Mouse (Mus musculus) right cerebral cortex, postnatal 4 days (tissue): ENCODE measurements at regions not wholly inside any gene's neighbourhood (a gene's known extent, or its start where the extent isn't known, plus 50 kb on each side); places are given as distances from the start of the nearest gene placed in this dataset.

Experiments
- DNase-seq: peaks from one replicate; pipeline ENCODE4 v3.0.0-alpha.2; 2022

DNA sequence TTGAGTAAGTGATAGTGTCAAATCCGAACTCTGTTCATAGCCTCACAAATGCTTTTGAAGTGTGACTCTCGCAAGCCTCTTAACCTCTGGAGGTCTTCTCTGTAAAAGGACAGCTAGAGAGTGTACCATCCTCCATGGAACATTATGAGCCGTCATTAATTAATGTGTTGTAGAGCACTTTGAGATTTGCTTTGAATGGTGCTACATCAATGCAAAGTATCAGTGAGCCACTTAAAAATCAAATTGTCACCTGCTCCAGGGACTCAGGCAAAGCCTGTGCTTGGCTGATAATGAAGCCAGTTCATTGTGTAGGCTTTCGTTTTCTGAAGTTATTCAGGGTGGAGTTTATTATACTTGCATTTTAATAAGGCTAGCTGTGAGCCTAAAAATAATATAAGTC lies 801.8 kb upstream of the B3galt2 start:
- DNase-seq, result no peak

DNA sequence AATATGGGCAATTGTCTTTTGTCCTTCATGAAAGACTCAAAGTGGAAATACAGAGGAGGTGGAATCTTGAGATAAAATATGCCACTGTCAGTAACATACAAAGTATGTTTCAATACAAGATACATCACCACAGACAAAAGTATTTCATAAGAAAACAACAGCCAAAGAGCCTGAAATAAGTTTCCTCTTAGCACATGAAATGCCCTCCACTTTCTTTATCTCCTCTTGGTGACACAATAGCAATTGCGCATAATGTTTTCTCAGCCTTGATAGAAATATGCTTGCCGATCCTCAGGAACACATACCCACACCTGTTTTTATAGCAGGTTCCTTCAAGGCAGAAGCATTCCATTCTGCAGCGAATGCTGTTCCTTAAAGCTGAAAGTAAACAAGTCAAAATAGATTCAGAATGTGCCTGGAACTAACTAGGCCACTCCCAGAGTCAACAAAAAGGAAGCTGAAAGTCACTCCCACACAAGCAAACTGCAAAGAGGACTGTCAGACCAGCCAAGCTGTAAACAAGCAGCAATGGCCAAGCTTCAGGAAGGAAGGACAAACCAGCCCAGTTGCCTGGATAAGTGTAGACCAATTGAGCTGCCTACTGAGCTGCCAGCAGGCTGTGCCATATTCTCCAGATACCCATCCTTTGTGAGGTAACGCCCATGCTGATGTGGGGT lies 773.3 kb upstream of the B3galt2 start:
- DNase-seq, result no peak

DNA sequence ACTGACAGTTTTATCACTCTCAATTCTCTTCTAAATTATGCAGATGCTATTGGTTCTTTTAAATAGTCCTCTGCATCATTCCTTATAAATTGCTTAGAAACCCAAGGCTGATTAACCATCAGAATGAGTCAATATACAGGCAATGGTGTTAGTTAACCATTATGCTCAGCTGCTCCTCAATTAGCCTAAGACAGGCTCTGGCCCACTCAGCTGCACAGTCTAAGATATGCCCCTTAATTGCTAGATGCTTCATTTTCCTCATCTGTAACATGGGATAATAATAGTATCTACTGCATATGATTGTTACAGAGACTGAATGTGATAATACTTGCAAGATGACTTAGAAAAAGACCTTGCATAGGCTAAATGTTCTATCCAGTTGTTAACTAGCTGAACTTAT lies 748.6 kb upstream of the B3galt2 start:
- no peak for DNase-seq

- DNase-seq, result no peak
Measured at GRCm38 (mm10) chr1:142893156-142893555, 747.3 kb upstream of the B3galt2 start.

DNA sequence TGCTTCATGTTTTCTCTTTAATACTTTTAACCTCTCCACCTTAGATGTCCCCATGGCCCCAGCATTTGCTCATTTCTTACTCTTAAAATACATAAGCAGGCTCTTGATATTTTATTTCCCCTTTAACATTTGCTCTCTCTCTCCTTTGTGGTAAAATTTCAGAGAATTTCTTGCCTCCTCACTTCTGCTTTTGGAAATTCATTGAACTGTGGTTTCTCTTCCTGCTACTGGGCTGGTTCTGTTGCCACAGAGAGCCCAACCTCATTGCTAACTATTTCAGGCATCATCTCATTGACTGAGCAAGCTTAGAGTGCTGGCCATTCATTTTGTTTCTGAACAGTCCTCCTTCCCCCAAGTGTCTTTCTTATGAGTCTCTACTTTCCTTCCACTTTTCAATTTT lies 746.3 kb upstream of the B3galt2 start:
- no peak for DNase-seq

GRCm38 (mm10) chr1:142895081-142895480 lies 745.4 kb upstream of the B3galt2 start:
- DNase-seq, result no peak

DNA sequence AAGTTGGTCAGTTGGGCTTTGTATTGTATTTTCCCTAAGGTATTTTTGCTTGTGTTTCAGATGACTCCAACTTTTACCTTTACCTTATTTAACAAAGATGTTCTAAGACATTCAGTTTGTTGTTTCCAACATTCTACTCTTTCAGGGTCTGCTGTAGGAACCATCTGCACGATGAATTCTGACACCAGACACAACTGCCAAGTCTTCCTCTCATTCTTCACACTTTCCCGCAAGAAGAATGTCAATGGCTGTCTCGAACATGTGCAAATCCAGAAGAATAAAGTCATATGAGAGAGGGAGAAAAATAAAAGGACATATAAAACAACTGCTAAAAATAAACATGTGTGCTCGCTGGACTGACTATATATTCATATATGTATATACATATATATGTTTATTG lies 730.6 kb upstream of the B3galt2 start:
- no peak for DNase-seq

DNA sequence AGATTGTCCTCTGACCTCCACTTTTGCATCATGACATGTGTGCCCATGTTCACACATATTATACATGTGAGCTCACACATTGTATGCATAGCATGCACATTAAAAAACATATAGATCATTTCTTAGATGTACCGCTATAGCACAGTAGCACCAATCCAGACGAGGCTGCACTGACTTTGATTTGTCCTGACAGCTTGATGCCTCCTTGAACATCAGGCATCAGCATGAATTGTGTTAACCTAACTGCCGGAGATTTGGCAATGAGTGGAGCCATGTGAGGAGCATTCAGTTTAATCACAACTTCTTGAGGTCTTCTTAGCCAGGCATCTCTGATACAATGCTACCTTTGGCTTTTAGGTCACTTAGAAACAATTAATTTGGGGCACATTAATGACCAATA lies 683.8 kb upstream of the B3galt2 start:
- no peak for DNase-seq

GRCm38 (mm10) chr1:142971475-142971874 lies 669.0 kb upstream of the B3galt2 start:
- no peak for DNase-seq

GRCm38 (mm10) chr1:142973387-142973786 lies 667.1 kb upstream of the B3galt2 start:
- DNase-seq, result no peak

- DNase-seq, result no peak
Measured at GRCm38 (mm10) chr1:142982994-142983393, 657.5 kb upstream of the B3galt2 start.

GRCm38 (mm10) chr1:142983641-142984040 lies 656.8 kb upstream of the B3galt2 start:
- no peak for DNase-seq

- DNase-seq, result peak; percentile 45
Measured at GRCm38 (mm10) chr1:142985516-142985915, 654.9 kb upstream of the B3galt2 start.

DNA sequence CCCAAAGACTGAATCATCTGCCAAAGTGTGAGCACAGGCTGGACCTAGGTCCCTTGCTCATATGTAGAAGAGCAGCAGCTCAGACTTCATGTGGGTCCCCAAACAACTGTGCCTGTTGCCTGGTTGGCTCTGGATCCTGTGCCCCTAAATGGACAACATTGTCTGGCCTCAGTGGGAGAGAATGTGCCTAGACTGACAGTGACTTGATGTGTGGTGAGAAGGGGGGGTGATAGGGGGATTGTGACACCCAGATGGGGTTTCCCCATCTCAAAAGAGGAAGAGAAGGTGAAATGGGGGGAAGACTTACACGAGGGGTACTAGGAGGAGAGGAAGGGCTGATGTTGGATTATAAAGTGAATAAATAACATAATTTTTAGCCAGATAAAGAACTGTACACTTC lies 640.2 kb upstream of the B3galt2 start:
- no peak for DNase-seq

DNA sequence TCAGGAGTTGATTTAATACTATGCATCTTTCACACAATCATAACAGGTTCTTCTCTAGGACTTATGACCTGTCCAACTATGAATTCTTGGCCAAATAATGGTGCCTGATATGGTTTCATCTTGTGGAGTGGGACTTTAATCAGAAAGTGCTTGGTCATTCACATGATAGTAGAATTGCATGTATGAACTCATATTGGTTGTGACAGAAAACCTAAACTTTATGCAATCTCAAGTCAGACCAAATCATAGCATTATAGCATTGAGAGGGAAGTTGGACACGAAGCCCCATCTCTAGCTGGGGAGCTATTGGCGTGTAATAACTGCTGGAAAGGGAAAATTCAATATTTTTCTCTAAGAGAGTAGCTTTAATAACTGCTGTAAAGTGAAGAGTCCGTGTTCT lies 639.4 kb upstream of the B3galt2 start:
- DNase-seq, result no peak

GRCm38 (mm10) chr1:143006045-143006444 lies 634.4 kb upstream of the B3galt2 start:
- no peak for DNase-seq

DNA sequence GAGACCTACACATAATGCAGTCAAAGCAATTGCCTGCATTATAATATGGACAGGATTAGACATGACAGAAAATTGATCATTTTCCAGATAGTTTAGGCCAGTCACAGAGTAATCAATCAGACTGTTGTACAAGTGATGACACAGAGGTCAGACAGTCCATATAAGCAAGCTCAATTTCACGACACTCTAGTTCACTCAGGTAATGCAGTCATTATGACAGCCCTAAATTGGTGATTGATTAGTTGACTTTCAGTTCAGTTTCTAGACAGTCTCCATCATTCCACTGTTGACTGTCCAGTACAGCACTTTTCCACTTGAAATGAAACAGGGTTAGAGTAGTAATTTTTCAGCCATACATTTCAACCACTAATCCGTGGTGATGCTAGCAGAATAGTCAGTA lies 620.5 kb upstream of the B3galt2 start:
- no peak for DNase-seq

GRCm38 (mm10) chr1:143053161-143053560 lies 587.3 kb upstream of the B3galt2 start:
- DNase-seq, result no peak

DNA sequence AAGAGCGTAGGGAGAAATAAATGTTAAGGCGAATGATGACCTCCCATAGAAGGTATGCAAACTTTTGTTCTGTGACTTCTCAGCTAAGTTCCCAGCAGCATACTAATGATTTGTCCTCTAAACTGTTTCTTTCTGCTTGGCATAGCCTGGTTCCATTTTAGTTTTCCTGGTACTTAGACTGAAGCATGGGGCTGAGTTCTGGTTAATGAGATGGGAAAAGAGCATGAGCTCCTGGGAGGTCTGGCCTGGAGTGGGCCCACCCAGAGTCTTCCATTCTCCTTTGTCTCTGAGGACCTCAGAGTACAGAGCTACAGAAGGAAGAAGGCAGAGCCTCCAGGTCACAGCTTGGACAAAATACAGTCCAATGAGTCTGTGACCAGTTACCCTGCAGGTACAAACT lies 586.9 kb upstream of the B3galt2 start:
- DNase-seq, result no peak

GRCm38 (mm10) chr1:143054451-143055024 lies 585.9 kb upstream of the B3galt2 start:
- no peak for DNase-seq

- DNase-seq, result no peak
Measured at GRCm38 (mm10) chr1:143060698-143061576, 579.5 kb upstream of the B3galt2 start.

DNA sequence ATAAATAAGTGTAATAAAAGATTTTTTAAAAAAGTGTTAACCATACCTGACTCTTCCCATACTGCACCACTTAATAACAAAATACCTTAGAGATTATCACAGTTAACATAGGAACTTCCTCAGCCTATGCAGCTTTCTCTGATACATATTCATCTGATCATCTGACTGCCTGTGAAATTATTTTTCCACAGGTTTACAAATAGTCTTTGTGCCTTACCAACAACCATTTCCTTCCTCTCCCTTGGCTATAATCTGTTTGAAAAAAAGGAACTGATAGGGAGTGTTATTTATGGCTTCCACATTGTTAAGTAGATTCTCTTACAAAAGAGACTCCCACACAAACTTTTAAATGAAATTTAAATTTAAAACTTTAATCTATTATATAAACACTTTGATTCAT lies 575.0 kb upstream of the B3galt2 start:
- DNase-seq, result no peak

DNA sequence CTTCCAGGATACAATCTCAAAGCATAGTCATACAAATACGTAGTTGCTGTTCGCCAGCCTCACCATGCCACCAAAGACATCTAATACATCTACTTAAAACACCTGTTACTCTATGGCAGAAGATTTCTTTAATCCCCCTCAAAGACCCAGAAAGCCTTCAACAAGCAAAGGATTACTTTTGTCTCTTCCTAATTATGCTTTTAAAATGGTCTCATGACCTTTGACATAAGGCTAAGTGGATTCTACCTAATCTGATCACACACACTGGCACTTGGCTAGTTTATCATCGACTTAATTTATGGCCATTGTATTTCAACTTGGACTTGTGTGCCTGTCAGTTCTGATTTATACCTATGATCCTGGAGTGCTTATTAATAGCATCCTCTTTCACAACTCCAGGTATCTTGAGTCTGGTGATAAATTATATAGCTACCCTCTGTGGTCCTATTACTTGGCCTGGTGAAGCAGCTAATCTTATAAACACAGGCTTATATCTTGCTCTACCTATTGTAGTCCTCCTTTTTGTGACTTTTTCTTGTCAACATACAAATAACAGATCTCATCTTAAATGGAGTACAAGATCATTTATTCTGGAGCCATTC lies 568.6 kb upstream of the B3galt2 start:
- no peak for DNase-seq

DNA sequence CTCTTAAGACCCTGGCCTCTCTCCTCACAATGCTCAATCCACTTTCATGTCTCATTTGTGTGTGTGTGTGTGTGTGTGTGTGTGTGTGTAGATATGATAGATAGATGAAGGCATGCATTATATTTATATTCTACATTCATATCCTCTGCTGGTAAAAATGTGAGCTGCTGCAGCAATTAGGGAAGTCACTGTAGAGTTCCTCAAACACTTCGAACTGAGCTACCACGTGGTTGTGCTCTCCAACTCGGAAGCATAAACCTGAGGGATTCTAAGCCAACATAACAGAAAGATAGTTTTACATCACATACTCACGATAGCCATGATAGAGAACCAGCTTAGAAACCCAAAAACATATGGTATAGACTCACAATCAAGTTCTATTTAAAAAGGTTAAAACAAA lies 565.5 kb upstream of the B3galt2 start:
- no peak for DNase-seq
